Mouse (Mus musculus) liver, adult 2 months (tissue): ENCODE measurements around the gene Fbxl17.

ENCODE experiments used
- CTCF ChIP-seq: fragments of 200-500 bp; IDR thresholded peaks from 2 replicates; pipeline ENCODE4 v1.5.1; 2011; ENCODE audit warnings: low read depth, low read length, control low read depth
- POLR2A ChIP-seq: fragments of 200-500 bp; IDR thresholded peaks from 2 replicates; pipeline ENCODE4 v1.6.1; 2011; ENCODE audit warnings: low read length, control low read depth; ENCODE audit not compliant: insufficient read depth; ENCODE audit errors: extremely low read depth

DNA sequence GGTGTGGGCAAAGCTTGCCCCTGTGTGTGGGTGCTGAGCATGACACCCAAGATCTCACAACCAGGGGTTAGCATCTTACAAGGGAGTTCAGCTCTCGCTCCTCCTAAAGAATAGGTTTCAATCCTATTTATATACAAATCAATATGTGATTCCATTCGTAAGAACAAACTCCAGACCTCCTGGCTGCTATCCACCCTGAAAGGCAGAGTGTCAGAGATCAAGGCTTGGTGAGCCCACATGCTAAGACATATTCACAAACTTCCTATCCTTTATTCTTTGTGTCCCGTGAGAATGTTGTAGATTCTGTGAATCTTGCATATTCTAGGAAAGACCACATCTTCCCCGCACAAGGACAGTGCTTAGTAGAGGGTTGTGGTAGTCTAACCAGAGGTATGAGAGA, 108.9 kb downstream of the Fbxl17 start:
- no peak for TF ChIP-seq CTCF
- TF ChIP-seq POLR2A, result no peak
